Mouse (Mus musculus) lung, adult 2 months (tissue): ENCODE results near the gene Cuedc2.

Experiments
- CTCF ChIP-seq: fragments of 200-500 bp; IDR thresholded peaks from 2 replicates; pipeline ENCODE4 v1.5.1; 2011; ENCODE audit warnings: mild to moderate bottlenecking, low read length, control low read depth; ENCODE audit not compliant: insufficient read depth
- POLR2A ChIP-seq: fragments of 200-500 bp; IDR thresholded peaks from 2 replicates; pipeline ENCODE4 v1.6.1; 2011; ENCODE audit warnings: low read depth, mild to moderate bottlenecking, control low read depth, low read length, borderline replicate concordance; ENCODE audit errors: extremely low read depth

DNA sequence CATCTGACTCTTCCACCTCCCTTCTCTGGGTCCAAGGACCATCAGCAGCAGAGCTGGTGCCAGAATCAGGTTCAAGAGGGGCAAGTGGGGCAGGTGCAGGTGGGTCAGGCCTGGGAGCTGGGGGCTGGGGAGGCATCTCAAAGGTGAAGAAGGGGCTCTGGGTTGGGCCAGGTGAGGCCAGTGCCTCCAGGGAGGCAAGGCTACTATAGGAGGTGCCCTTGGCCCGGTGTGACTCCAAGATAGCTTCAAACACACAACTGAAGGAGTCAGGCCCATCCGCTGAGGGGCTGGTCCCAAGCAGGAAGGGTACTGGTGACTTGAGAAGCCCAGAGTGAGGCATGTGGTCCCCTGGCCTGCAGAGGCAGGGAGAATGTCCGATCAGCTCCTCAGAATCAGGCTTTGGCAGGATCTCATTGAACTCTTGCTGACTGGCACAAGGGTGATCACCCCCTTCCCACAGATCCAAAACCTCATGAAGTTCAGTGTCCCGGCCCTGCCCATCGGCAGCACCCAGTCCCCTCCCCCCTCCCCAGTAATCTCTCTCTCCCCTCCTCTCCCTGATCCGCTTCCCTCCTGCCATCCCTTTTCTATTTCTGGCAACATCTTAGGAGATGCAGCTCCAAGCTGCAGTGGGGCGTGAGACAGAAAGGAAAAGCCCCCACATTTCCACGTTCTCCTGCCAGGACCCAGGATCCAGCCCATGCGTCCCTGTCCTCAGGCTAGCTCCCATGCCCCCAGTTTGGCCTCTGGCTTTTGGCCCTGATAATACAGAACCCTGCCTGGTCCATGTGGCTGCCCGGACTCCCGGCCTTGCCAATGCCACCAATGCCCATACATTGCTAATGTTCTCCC lies 16.1 kb downstream of the Cuedc2 start:
- TF ChIP-seq CTCF (no peak), POLR2A (no peak)
